Mouse (Mus musculus) hindbrain, embryonic 11.5 days (tissue): ENCODE results near the gene Clcn1. TPM values are rescaled to one million over a fixed set of nuclear protein-coding genes. Genes with fewer than 3 reads are reported as not detected.
A peak's percentile ranks its signal among the peaks of the same experiment; 100 is the strongest.

ENCODE experiments used
- ATAC-seq: fragments of 200-750 bp; cut with Nextera tagmentation; 2 replicates; pipeline ENCODE4 v1.8.0; 2017; ENCODE audit warnings: mild to moderate bottlenecking, moderate TSS enrichment, moderate library complexity; ENCODE audit not compliant: low FRiP score
- DNase-seq: peaks from one replicate; pipeline ENCODE4 v3.0.0-alpha.2; 2015; ENCODE audit warnings: low spot score
- H3K27ac ChIP-seq: fragments of 300-500 bp; sonication (generic); 2 replicates; pipeline ENCODE4 v1.5.1; 2014; ENCODE audit warnings: mild to moderate bottlenecking, low read depth, low read length
- H3K27me3 ChIP-seq: fragments of 300-500 bp; sonication (generic); 2 replicates; pipeline ENCODE4 v1.6.1; 2014; ENCODE audit warnings: mild to moderate bottlenecking, low read length, moderate library complexity, mixed read lengths; ENCODE audit not compliant: control insufficient read depth, insufficient read depth
- H3K36me3 ChIP-seq: fragments of 300-500 bp; sonication (generic); 2 replicates; pipeline ENCODE4 v1.6.1; 2014; ENCODE audit warnings: mild to moderate bottlenecking, low read length, moderate library complexity, mixed read lengths; ENCODE audit not compliant: control insufficient read depth, insufficient read depth
- H3K4me1 ChIP-seq: fragments of 300-500 bp; sonication (generic); replicated peaks from 2 replicates; pipeline ENCODE4 v1.6.1; 2014; ENCODE audit warnings: low read length, mixed read lengths; ENCODE audit not compliant: control insufficient read depth, insufficient read depth
- H3K4me2 ChIP-seq: fragments of 300-500 bp; sonication (generic); replicated peaks from 2 replicates; pipeline ENCODE4 v1.6.1; 2014; ENCODE audit warnings: mild to moderate bottlenecking, low read depth, low read length
- H3K4me3 ChIP-seq: fragments of 300-500 bp; sonication (generic); 2 replicates; pipeline ENCODE4 v1.5.1; 2014; ENCODE audit warnings: low read depth, low read length
- H3K9ac ChIP-seq: fragments of 300-500 bp; sonication (generic); 2 replicates; pipeline ENCODE4 v1.6.1; 2014; ENCODE audit warnings: low read depth, low read length
- H3K9me3 ChIP-seq: fragments of 300-500 bp; sonication (generic); 2 replicates; pipeline ENCODE4 v1.6.1; 2016; ENCODE audit warnings: low read length; ENCODE audit not compliant: control insufficient read depth
- WGBS: fragments of 180-500 bp; shearing (Covaris S2); extraction: QIAGEN DNeasy Blood & Tissue Kit; methylation state at CpG from one replicate; pipeline ENCODE4 v1.1.7; 2014; 5-methylcytosine and 5-hydroxymethylcytosine counted together
- polyA plus RNA-seq: library from polyadenylated mRNA; unstranded; fragments of >200 nt; fragmentation: Nextera tagmentation; extraction: Ambion mirVana; gene quantifications from 2 replicates; pipeline ENCODE4 v1.2.1, GENCODE M21; 2014

Clcn1 gene
- polyA plus RNA-seq, 1 experiment from 2014 or later, result 1.5 TPM

DNA sequence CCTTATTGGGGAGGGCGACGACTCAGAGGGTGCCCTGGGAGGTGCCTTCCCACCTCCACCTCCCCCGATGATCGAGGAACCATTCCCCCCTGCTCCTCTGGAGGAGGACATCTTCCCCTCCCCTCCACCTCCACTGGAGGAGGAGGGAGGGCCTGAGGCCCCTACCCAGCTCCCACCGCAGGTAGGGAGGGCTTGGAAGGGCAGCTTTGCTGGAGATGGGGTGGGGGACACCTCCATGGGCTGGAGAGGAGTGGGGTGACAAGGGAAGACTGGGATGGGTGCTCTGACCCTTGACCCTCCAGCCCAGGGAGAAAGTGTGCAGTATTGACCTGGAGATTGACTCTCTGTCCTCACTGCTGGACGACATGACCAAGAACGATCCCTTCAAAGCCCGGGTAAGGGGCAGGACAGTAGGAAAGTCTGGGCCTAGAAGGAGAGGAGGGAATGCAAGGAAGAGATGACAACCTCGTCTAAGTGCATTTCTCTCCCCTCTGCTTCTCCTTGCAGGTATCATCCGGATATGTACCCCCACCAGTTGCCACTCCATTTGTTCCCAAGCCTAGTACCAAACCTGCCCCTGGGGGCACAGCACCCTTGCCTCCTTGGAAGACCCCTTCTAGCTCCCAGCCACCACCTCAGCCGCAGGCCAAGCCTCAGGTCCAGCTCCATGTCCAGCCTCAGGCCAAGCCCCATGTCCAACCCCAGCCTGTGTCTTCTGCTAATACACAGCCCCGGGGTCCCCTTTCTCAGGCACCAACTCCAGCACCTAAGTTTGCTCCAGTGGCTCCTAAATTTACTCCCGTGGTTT, 64.7 kb downstream of the Clcn1 start:
- Histone ChIP-seq H3K27ac (no peak overlapping the region), H3K9me3 (no peaks in the 10 kb centered on the region), H3K4me1 (peaks cover 2% of the 10 kb centered on the region), H3K4me3 (peak overlapping the region; percentile 86), H3K36me3 (0 out of 2 replicates have a peak, but pooled peaks cover 2% of the 10 kb centered on the region), H3K9ac (peak overlapping the region; percentile 88), H3K4me2 (peak overlapping the region; percentile 86), H3K27me3 (no peaks in the 10 kb centered on the region)
- DNase-seq, result no peak
- ATAC-seq, result no peak
- 45% methylated on average over 13 of the region's 13 CpGs for WGBS

DNA sequence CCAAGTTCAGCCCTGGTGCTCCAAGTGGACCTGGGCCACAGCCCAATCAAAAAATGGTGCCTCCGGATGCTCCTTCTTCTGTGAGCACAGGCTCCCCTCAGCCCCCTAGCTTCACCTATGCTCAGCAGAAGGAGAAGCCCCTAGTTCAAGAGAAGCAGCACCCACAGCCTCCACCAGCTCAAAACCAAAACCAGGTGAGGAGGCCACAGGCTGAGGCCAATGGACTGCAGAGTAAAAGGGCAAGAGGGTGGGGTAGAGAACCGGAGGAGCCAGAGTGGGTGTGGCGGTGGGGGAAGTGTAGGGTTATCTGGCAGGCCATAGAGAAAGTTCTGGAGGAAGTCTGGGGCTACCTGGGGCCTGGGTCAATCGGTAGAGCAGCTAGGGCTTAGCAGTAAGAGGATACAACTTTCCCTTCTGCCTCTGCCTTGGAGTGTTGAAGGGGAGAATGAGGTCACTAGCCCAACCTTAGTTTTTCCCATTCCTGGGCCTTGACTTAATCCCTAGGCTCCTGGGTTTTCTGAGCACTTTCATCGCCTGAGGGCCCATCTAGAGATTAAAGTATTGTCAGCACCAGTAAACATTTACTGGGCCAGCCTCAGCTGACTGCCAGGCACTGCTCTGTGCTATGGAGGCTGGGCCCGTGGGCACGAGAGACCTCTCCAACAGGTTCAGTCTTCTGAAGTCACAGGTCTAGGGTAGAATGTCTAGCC, 65.4 kb downstream of the Clcn1 start:
- Histone ChIP-seq H3K4me3 (no peak overlapping the region), H3K9ac (no peak overlapping the region), H3K9me3 (no peaks in the 10 kb centered on the region), H3K27ac (no peak overlapping the region), H3K4me2 (no peak overlapping the region), H3K36me3 (0 out of 2 replicates have a peak, but pooled peaks cover 2% of the 10 kb centered on the region), H3K27me3 (no peaks in the 10 kb centered on the region), H3K4me1 (peaks cover 2% of the 10 kb centered on the region)
- ATAC-seq, result no peak
- WGBS, result 83% methylated on average over 7 of the region's 7 CpGs
- DNase-seq, result no peak

DNA sequence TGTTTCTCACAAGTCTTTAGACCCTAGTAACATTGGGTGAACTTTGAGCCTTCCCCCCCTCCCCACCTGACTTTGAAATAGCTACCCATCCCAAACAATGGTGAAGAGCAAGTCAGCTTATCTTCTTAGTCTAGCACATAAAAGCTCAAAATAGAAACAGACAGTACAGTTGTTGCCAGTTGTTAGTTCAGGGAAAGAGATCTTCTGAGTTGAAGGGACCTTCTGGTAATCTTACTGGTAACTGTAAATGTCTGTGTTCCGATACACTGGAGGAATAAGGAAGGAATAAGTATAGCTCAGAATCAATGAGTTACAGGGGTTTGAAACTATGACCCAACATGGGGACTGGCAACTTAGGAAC, 66.0 kb downstream of the Clcn1 start:
- DNase-seq (no peak), ATAC-seq (no peak)
- H3K27me3 ChIP-seq, result no peaks in the 10 kb centered on the region
- H3K27ac ChIP-seq, result no peak overlapping the region
- H3K36me3 ChIP-seq, result 0 out of 2 replicates have a peak, but pooled peaks cover 3% of the 10 kb centered on the region
- peaks cover 2% of the 10 kb centered on the region for H3K4me1 ChIP-seq
- no peak overlapping the region for H3K9ac ChIP-seq
- H3K9me3 ChIP-seq, result no peaks in the 10 kb centered on the region
- no peak overlapping the region for H3K4me2 ChIP-seq
- WGBS, result 91% methylated on average over 1 of the region's 1 CpGs
- H3K4me3 ChIP-seq, result no peak overlapping the region

DNA sequence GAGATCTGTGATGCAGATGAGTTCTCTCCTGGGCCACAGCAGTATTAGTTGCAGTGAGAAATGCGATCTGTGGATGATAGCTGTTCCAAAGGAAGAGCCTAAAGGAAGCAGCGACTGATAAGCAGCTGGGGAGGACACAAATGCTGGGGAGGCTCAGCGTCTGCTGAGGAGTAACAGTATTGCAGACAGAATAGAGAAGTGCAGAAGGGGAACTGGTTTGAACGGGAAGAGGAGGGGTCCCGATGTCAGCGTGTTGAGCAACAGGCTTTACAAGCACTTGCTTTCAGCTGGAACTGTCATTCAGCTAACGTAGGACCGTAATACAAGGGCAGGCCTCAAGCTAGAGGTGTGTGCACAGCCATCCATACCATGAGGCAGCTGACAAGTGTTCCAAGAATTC, 66.7 kb downstream of the Clcn1 start:
- no peaks in the 10 kb centered on the region for H3K9me3 ChIP-seq
- no peak overlapping the region for H3K4me3 ChIP-seq
- no peak overlapping the region for H3K9ac ChIP-seq
- no peak overlapping the region for H3K4me2 ChIP-seq
- no peaks in the 10 kb centered on the region for H3K27me3 ChIP-seq
- ATAC-seq (no peak), DNase-seq (no peak)
- no peak overlapping the region for H3K27ac ChIP-seq
- WGBS, result 84% methylated on average over 8 of the region's 8 CpGs
- peaks cover 2% of the 10 kb centered on the region for H3K4me1 ChIP-seq
- H3K36me3 ChIP-seq, result 0 out of 2 replicates have a peak, but pooled peaks cover 9% of the 10 kb centered on the region

DNA sequence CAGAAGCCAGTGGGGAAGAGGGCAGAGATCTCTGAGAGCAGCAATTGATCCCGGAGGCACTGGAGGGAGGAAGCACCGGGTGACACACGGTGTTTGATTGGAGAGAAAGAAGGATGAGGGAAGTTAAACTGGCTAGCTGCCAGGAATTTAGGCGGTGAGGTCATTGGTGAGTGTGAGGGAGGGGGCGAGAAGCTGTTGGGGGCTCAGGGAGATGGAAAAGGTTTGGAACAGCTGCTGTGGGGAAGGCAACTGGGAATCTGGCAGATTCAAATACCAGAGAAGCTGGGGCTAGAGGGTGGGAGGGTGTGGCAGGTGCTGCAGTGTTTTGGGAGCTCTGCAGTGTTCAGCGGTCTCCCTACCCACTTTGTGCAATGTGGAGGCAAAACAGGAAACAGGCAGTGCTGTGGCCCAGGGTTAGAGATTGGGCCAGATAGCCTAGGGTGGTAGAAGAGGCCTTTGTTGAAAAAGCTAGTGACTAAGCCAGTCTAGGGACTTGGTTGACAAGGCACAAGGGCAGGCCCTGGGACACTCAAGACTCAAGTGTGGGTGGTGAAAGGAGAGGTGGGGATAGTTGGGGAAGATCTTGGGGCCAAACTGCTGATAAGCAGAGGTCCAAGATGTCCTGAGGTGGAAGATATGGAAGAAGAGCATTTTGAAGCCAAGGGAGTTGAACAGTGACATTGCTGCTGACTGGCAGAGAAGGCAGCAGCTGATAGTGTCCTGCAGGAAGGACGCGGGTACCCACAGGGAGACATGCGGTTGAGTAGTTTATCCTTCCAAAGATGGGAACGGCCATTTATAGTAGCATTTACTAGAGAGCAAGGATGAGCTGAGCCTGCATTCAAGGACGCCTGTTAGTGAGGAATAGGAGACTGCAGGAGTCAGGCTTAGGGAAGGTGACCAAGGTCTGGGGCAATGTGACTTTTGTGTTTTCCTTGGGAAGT, 67.9 kb downstream of the Clcn1 start:
- H3K4me3 ChIP-seq, result no peak overlapping the region
- DNase-seq, result peak; percentile 14
- 75% methylated on average over 11 of the region's 11 CpGs for WGBS
- H3K4me1 ChIP-seq, result peaks cover 2% of the 10 kb centered on the region; the same call in 1 of the 2 replicates
- H3K27me3 ChIP-seq, result no peaks in the 10 kb centered on the region
- H3K9ac ChIP-seq, result no peak overlapping the region
- H3K4me2 ChIP-seq, result no peak overlapping the region
- no peaks in the 10 kb centered on the region for H3K9me3 ChIP-seq
- ATAC-seq, result no peak
- H3K27ac ChIP-seq, result no peak overlapping the region
- 0 out of 2 replicates have a peak, but pooled peaks cover 9% of the 10 kb centered on the region for H3K36me3 ChIP-seq

DNA sequence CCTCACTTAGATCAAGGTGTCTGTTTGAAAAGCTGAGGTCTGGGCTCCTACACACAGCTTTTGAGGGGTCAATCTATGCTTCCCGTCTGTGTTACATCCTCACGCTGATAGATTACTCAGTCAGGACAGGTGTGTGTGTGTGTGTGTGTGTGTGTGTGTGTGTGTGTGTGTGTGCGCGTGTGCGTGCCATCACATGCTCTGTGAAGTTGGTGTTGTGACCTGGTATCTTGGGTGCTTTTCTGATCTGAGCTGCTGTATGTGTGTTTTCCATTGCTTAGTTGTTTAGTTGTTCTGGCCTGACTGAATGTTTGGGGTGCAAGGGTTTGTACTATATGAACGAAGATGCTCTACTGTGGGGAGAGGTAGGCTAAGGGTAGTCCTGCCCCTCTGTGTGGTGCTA, 68.9 kb downstream of the Clcn1 start:
- H3K4me3 ChIP-seq, result no peak overlapping the region
- H3K4me2 ChIP-seq, result no peak overlapping the region
- ATAC-seq (no peak), DNase-seq (no peak)
- WGBS, result 96% methylated on average over 6 of the region's 6 CpGs
- no peak overlapping the region for H3K27ac ChIP-seq
- no peaks in the 10 kb centered on the region for H3K27me3 ChIP-seq
- no peaks in the 10 kb centered on the region for H3K9me3 ChIP-seq
- H3K36me3 ChIP-seq, result 0 out of 2 replicates have a peak, but pooled peaks cover 9% of the 10 kb centered on the region
- H3K4me1 ChIP-seq, result peaks cover 2% of the 10 kb centered on the region; the same call in 1 of the 2 replicates
- H3K9ac ChIP-seq, result no peak overlapping the region

DNA sequence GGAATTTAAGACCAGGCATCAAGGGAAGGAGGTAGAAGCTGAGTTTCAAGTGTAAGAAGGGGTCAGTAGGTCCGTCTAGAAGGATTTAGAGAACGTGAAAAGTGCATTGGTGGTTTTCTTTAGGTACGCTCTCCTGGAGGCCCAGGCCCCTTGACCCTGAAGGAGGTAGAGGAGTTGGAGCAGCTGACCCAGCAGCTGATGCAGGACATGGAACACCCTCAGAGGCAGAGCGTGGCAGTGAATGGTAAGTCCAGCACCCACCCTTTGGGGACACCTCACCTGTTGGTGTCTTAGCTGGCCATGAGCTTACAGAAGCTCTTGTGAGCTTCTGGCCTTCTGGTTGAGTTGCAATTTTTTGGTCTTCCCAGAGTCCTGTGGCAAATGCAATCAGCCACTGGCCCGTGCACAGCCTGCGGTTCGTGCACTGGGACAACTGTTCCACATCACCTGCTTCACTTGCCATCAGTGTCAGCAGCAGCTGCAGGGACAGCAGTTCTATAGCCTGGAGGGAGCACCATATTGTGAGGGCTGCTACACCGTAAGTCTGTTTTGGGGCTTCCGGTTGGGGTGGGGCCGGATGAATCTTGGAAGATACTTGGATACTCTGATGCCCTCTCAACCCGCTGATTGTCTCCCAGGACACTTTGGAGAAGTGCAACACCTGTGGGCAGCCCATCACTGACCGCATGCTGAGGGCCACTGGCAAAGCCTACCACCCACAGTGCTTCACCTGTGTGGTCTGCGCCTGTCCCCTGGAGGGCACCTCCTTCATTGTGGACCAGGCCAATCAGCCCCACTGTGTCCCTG, 69.5 kb downstream of the Clcn1 start:
- Histone ChIP-seq H3K4me2 (no peak overlapping the region), H3K27me3 (no peaks in the 10 kb centered on the region), H3K27ac (no peak overlapping the region), H3K9ac (no peak overlapping the region), H3K4me3 (no peak overlapping the region), H3K9me3 (no peaks in the 10 kb centered on the region), H3K36me3 (0 out of 2 replicates have a peak, but pooled peaks cover 9% of the 10 kb centered on the region), H3K4me1 (no peaks in the 10 kb centered on the region)
- DNase-seq (no peak), ATAC-seq (no peak)
- WGBS, result 96% methylated on average over 13 of the region's 13 CpGs

DNA sequence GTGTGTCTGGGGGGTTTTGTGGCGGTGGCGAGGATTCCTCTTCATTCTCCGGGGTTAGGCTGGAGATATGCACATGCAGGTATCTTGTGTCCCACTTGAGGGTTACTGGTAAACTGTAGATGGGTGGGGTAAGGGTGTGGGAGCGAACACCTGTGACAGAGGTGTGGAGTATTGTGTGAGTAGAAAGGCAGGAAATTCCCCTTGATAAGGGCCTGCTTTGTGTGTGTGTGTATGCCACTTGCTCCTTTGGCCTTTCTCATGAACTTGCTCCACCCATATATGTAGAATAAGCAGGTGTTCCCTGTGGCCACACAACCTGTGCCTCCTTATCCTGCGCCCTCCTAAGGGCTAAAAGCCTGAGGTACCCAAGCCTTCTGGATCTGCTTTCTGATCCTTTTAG, 70.4 kb downstream of the Clcn1 start:
- H3K27ac ChIP-seq, result no peak overlapping the region
- H3K36me3 ChIP-seq, result 0 out of 2 replicates have a peak, but pooled peaks cover 9% of the 10 kb centered on the region
- H3K4me3 ChIP-seq, result no peak overlapping the region
- H3K27me3 ChIP-seq, result no peaks in the 10 kb centered on the region
- no peaks in the 10 kb centered on the region for H3K9me3 ChIP-seq
- WGBS, result 94% methylated on average over 5 of the region's 5 CpGs
- no peaks in the 10 kb centered on the region for H3K4me1 ChIP-seq
- H3K4me2 ChIP-seq, result no peak overlapping the region
- H3K9ac ChIP-seq, result no peak overlapping the region
- ATAC-seq (no peak), DNase-seq (no peak)
